Mouse (Mus musculus): ENCODE measurements around the gene Rpn1. TPM values are rescaled to one million over a fixed set of nuclear protein-coding genes. Genes with fewer than 3 reads are reported as not detected.

Rpn1 gene
- polyA plus RNA-seq (2017; shearing (Covaris generic)), result 100 to 1,000 TPM; 108 to 117 TPM

GRCm38 (mm10) chr6:88084278-88085151 is at the start of gene Rpn1:
TSS of gene Rpn1 (plus strand) at chr6:88084482.
- peak; percentile 97 for ATAC-seq

GRCm38 (mm10) chr6:88037471-88038045 is 46.7 kb upstream of the Rpn1 start:
- ATAC-seq, result no peak

GRCm38 (mm10) chr6:88039426-88039825 is 44.9 kb upstream of the Rpn1 start:
- ATAC-seq, result no peak

GRCm38 (mm10) chr6:88041221-88041620 is 43.1 kb upstream of the Rpn1 start:
- ATAC-seq, result no peak

- ATAC-seq, result no peak
These were observed 41.9 kb upstream of the Rpn1 start for GRCm38 (mm10) chr6:88042336-88042735.

GRCm38 (mm10) chr6:88044234-88044576 is 40.1 kb upstream of the Rpn1 start:
- ATAC-seq, result peak; percentile 11

- peak; percentile 96 for ATAC-seq
These were observed 39.5 kb upstream of the Rpn1 start, which contains the start of gene Rab7 for GRCm38 (mm10) chr6:88044577-88045405. TSS of gene Rab7 (minus strand) at chr6:88045270.

DNA sequence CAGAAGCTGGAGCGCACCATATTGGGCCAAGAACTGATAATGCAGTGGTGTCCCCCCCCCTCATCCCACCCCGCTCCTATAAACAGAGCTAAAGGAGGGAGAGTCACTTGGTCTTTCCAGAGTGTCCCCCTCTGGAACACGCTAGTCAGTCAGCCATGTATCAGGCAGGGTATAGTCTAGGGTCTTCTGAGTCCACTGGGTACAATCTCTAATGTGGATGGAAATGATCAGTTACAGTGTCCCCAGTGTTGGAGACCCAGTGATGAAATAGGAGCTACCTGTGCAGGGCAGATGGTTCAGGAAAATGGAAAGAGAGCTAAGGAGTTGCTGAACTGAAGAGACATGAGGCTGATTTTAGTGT is 38.9 kb upstream of the Rpn1 start:
- no peak for ATAC-seq

DNA sequence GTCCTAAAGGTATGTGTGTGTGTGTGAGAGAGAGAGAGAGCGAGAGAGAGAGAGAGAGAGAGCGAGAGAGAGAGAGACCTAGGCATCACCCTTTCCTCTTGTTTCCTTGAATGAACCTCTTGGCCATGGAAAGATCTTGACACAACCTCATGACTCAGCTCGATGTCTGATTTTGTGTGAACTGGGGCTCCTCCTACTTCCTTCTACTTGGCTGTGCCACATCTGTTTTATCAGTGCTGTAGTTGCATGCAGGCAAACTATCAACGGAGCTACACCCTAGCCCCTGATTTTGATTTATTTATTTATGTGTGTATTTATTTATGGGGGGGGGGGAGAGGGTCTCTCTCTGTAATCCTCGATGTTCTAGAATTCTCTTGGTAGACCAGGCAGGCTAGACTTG is 36.4 kb upstream of the Rpn1 start:
- ATAC-seq, result no peak

DNA sequence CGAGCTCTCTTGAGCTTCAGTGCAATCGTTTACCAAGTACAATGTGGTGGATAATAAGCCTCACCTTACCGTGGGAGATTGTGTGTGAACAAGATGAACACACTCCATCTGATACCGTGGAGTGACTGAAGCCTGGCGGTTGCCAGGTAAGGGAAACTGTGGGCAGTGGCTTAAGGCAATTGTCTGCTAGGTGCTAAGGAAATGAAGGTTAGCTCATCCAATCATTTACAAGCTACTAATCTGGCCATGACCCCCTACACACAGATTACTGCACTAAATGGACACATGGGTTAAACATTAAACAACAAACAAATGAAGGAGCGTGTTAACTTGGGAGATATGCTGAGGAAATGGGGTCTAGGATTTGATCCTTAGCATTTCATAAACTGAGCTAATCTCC is 35.3 kb upstream of the Rpn1 start:
- no peak for ATAC-seq

GRCm38 (mm10) chr6:88051206-88051605 is 33.1 kb upstream of the Rpn1 start:
- ATAC-seq, result no peak

DNA sequence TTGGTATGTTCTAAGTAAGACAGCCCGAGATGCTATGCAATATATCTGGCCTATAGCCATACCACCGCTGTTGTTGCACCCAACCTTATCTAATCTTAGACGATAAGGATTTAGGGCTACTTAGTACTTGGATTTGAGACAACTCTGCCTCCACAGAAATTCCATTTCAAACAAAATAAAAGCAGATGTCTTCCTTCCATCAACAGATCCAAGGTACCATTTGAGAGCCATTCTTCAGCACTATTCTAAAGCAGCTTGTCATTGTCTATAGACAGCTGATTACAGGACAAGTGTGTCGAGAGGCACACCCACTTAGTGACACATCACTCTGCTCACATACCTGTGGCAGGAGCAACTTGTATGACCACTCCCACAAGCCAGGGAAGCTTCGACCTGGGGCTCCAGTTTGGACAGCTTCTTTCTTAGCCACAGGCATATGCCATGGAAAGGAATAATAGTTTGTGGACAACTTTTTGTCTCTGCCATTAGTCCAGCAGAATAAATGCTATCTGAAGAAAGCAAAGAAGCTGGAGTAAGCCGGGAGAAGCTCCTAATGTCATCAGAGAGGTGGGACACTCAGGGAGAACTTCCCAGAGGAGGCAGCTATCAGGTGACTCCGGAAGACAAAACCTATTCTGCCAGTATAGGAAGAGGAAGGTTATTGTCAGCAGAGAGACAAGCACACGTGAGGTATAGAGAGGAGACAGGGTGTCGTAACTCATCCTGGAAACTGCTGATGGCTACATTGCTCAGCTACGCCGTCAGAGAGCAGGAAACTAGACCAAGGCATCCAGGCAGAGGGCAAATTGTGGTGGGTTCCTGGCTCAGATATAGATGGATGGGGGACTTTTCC is 30.8 kb upstream of the Rpn1 start:
- no peak for ATAC-seq

GRCm38 (mm10) chr6:88054081-88054835 is 30.0 kb upstream of the Rpn1 start:
- ATAC-seq, result no peak

DNA sequence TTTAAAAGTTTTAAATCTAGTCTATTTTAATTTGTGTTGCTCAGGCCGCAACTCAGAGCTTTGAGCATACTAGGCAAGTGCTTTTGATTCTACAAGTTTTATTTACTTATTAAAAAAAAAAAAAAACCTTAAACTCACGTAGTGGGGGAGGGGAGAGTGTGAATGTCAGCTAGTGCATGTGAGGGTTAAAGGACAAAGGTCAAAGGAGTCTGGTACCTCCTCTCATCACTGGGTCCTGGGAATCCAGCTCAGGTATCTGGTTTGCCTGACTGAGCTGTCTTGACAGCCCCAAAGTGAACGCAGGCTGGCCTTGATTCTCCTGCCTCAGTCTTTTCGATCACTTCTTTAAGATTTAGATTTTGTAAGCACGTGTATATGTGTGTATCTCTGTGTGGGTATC is 28.6 kb upstream of the Rpn1 start:
- no peak for ATAC-seq

DNA sequence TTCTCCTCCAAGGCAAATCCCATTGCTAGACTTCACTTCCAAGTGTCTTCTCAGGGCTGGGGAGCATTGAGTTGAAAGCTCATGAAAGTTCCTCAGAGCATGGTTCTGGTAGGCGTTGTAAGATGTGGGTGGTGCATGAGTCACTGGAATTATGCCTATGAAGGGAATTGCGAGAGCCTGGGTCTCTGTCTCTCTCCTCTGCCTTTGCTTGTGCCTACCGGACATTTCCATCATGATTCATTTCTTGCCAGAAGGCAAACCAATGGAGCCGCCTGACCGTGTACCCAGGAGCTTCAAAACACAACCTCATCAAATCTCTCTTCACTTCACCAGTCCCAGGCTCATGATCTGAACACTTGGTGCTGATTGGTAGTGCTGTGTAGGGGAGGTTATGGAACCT is 27.4 kb upstream of the Rpn1 start:
- ATAC-seq, result no peak

GRCm38 (mm10) chr6:88059903-88060302 is 24.4 kb upstream of the Rpn1 start:
- ATAC-seq, result no peak

DNA sequence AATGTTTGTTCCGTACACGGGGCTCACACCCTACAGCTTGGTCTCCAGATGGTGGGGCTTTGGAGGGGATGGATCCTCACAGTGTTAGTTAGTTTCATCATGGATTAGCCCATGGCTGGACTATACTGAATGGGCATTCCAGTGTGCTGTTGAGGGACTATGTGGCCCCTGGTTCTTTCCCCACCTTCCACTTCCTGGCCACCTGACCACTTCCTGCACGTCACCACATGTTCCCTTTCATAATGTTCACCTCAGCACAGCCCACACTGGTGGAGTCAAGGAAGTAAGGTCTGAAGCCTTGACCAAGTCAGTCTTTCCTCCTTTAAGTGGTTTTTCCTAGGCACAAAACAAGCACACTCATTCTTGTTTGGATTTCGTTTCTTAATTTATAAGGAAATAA is 23.7 kb upstream of the Rpn1 start:
- no peak for ATAC-seq

DNA sequence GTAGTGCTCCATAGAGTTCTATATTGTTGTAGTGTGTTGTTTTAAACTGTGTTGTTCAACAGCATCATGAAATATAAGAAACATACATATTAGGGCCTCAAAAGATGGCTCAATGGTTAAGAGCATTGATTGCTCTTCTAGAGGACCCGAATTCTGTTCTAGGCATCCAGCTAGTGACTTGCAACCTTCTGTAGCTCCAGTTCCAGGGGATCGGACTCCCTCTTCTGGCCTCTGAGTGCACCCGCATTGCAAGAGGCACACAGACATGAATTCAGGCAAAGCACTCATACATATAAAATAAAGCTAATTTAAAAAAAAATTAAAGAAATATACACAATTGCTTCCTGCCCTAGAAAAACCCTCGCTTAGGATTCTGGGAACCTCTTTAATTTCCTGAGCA is 22.9 kb upstream of the Rpn1 start:
- no peak for ATAC-seq

GRCm38 (mm10) chr6:88062398-88062797 is 21.9 kb upstream of the Rpn1 start:
- no peak for ATAC-seq

- peak; percentile 62 for ATAC-seq
These were observed 20.1 kb upstream of the Rpn1 start for GRCm38 (mm10) chr6:88064072-88064642.

DNA sequence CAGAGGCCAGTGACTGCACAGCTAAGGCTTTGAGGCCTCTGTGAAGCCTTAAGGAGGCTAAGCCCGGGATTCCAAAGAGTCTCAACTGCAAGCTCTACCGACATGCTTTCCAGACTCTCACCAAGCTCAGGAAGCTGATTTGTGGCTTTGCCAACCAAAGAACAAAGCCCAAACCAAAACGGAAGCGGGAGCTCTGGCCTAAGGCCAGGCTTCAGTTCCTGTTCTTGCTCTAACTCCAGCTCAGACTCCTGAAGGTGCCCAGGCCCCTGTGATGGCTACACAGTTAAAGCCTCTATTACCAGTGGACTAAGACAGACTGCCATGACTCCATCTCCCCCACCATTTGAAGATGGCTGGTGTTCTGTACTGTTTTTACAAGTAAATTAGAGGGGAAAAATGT is 19.2 kb upstream of the Rpn1 start:
- no peak for ATAC-seq

Data from CD4-positive, CD25-positive, alpha-beta regulatory T cell, adult 4 months (primary cell).